Mouse (Mus musculus) embryo, embryonic 11.5 days (tissue): ENCODE measurements around the gene Arrb1.

Source experiments
- DNase-seq: peaks from one replicate; pipeline ENCODE4 v3.0.0-alpha.2; 2012; ENCODE audit warnings: low read depth, low spot score

Gene Arrb1

DNA sequence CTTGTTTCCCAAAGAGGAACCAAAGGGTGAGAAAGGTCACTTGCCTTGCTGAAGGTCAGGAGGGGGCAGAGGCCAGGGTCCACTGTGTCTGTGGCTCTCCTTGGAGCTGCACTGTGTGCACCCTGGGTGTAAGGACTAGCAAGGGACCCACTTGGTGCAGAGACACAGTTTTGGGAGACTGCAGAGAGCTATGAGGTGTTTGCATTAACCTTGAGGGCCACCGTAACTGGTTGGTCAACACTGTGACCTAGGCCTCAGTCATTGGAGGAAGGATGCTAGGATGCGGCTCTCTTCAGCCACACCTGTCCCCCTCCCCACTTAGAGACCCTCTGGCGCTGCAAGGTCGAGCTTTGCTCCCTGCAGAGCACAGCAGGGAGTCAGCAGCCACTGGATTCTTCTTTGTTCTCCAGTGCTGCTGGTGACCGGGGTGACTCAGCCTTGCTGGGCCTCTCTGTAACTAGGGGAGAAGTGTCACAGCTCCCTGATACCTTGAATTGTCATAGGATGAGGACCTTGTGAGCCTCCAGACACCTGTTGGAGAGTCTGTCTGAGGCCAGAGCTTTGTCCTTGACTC lies 2.0 kb downstream of the Arrb1 start:
- no peak for DNase-seq

DNA sequence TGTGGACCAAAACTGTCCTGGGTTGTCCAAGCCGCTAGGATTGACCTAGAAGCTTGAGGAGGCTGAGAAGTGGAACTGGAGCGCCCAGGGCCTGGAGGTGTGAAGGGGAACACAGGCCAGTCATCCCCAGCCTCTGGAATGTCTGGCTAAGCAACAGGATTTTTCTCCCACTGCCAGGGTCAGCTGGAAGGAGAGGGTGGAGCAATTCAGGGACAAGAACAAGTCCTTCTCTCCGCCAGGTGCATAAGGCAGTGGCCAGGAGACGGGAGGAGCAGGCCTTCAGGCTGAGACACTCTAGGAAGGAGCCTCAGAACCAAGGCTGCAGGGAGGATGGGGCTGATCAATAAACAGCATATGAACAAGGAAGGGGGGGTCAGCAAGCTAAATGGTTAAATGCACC lies 3.2 kb downstream of the Arrb1 start:
- no peak for DNase-seq

- no peak for DNase-seq
Observed at GRCm38 (mm10) chr7:99539201-99539891, 4.1 kb downstream of the Arrb1 start.

DNA sequence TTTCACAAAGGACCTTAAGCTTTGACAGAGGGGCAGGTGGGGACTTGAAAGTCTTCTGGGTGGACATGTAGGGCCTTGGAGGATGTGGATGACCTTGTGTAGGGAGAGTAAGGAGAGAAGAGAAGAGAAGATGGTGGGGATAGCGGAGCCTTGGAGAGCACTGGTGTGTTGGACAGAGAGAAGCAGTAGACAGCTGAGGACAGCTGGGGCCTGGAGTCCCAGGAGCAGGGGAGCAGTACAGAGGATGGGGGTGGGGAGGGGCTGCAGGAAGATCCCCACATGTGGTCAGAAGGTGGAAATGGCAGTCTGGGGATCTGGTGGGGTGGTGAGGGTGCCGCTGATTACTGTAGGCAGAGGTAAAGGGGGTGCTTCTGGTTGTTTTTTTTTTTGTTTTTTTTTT lies 4.8 kb downstream of the Arrb1 start:
- DNase-seq = no peak

DNA sequence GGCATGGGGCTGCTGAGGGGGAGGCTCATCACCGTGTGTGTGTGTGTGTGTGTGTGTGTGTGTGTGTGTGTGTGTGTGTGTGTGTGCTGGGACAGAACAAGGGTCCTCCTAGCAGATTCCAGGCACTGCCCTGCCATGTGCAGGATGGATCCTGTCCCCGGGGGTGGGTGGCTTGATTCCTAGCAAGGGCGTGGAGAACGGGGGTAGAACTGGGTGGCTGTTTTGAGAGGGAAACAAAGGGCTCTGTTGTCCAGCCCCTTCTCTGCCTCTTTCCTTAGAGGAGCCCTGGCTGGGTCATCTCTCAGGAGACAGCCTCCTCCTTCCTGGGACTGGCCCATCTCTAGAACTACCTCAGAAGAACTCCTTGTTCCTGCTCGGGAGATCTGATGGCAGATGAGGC lies 5.9 kb downstream of the Arrb1 start:
- no peak for DNase-seq

- no peak for DNase-seq
Observed at GRCm38 (mm10) chr7:99544272-99544671, 9.0 kb downstream of the Arrb1 start.

GRCm38 (mm10) chr7:99545885-99546745 lies 10.8 kb downstream of the Arrb1 start:
- DNase-seq = no peak

- DNase-seq = no peak
Observed at GRCm38 (mm10) chr7:99547584-99548487, 12.6 kb downstream of the Arrb1 start.

DNA sequence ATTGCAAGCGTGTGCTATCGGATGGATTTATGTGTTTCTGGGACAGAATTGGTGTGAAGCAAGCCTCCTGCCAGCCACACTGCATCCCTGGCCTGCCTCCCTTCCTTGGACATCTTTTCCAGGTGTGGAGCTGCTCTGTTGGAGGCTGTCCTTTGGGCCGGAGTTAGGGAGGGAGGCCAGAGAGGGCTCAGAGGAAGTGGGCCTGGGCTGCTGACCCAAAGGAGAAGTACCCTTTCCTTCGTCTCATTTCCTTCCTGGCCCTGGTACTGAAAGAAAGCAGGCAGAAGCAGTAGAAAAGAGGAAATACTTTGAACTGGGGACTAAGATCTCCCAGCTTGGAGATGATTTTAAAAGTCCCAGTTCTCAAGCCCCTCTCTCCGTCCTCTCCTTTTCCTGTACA lies 14.4 kb downstream of the Arrb1 start:
- no peak for DNase-seq

DNA sequence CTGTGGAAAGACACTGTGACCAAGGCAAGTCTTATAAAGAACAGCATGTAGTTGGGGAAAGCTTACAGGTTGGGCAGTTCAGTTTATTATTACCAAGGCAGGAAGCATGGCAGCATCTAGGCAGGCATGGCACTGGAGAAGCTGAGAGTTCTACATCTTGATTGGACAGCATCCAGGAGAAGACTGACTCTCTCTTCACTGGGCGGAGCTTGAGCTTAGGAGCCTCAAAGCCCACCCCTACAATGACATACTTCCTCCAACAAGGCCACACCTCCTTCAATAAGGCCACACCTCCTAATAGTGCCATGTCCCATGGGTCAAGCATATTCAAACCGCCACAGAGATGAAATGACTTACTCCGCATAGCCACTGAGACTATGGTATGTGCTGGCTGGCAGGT lies 16.4 kb downstream of the Arrb1 start:
- no peak for DNase-seq

GRCm38 (mm10) chr7:99553222-99553884 lies 18.1 kb downstream of the Arrb1 start:
- no peak for DNase-seq

DNA sequence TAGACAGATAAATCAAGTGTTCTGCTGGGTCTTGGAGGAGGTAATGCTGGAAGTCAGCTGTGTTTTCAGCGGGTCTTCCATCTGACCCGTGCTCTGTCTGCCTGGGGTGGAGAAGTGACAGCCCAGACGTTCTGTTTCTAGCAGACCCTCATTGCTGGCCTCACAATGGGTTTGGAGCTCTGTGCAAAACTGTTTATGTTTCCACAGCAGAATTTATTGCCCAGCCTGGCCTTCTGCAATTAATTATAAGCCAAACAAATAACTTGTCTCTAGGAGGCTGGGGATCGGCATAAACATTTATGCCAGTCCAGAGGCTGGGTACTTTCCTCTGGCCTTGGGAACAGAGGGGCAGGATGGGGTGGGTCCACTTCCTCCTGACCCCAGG lies 18.6 kb downstream of the Arrb1 start:
- DNase-seq = no peak

GRCm38 (mm10) chr7:99555862-99556261 lies 20.6 kb downstream of the Arrb1 start:
- DNase-seq = no peak

DNA sequence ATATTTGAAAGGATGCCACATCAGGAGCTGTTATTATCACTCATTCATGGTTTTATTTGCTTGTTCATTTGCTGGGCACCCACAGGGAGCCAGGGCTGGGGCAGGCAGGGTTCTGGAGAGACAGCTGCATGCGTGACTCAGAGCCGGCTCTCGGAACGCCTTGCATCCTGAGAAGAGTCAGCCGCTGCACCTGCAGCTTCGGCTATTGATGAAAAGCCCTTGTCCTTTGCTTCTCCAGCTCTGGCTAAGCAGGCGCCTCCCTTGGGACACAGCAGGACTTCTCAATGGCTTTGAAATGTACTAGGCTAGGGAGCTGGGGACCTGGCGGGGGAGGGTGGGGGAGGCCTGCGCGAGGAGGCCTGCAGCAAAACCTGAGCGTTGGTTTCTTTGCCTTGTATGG lies 23.8 kb downstream of the Arrb1 start:
- no peak for DNase-seq

GRCm38 (mm10) chr7:99562478-99562877 lies 27.2 kb downstream of the Arrb1 start:
- DNase-seq = no peak

GRCm38 (mm10) chr7:99563224-99563623 lies 28.0 kb downstream of the Arrb1 start:
- DNase-seq = no peak

DNA sequence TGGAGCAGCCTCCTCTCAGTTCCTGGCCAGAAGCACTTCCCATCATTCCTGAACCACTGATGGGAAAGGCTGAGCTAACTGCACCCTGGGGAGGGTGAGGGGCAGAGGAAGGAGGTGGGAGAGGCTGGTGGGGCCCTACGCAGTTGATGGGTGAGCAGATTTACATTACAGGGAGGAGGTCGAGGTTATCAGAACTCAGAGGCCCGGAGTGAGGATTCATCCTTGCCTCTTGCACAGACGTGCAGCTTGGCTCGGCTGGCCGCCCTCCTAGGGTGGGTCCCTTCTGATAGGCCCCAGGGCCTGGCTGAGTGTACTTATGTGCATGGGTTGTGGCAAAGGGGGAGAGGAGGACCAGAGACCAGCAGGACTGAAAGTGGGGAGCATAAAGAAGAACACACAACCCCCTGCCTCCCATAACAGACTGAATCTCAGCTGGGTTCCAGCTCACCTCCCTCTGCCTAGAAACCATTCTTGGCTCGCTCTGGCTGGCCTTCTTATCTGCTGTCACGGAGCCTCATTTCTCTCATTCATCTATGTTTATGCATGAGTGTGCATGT lies 30.1 kb downstream of the Arrb1 start:
- no peak for DNase-seq

DNA sequence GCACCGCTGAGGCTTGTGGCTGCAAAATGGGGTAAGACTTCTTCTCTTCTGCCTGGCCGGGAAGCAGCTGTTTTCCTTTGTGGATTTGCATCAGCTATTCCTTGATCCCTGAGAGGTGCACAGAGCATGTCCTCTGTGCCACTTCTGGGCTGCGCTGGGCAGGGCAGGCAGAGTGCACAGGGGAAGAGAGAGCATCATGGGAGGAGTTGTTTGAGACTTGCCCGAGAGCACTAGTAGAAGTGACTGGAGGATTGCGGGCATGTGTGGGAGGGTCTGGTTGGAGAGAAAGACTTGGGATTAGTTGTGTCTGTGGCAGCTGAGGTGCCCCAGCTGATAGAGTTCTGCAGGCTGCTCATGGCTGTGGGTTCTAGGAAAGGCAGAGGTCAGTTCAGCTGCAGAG lies 35.4 kb downstream of the Arrb1 start:
- DNase-seq = no peak

DNA sequence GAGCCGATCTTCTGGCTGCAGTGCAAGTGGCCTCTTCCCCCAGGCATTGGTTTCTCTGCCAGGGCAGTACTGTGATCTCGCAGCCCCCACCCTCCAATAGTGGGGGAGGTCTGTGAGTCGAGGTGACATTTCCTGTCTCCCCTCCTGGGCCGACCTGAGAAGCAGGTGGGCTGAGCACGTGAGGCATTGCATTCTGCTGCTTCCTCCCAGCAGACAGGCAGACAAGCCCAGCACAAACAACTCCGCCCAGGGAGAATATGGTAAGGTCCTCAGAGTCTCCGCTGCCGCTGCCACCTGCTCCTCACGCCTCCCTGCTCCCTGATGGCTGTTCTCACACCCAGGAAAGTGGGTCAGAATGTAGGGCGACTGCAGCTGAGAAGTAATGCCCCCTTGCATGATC lies 37.7 kb downstream of the Arrb1 start:
- no peak for DNase-seq

DNA sequence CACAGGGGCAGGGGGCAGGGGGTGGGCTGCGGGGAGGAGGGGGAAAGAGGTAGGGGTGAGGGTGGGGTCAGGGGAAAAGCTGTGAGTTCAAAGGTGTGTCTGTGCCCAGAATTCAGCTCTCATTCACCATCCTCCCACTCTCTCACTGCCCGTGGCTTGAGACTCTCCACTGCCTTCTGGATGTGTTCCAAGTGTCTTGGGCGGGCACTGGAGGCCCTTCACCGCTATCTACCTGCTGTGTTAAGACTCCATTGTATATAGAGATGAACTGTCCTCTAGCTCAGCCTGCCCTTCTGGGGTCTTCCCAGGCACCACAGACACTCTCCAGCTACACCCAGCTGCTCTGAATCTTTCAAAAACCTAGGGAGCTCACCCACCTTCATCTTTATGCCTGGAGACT lies 38.1 kb downstream of the Arrb1 start:
- no peak for DNase-seq

- DNase-seq = no peak
Observed at GRCm38 (mm10) chr7:99578246-99578645, 43.0 kb downstream of the Arrb1 start.
